Mouse (Mus musculus): Measurements from ENCODE around the gene Atp2b2. TPM values are rescaled to one million over a fixed set of nuclear protein-coding genes. Genes with fewer than 3 reads are reported as not detected.

Atp2b2 gene
- polyA plus RNA-seq, 1 experiment from 2014 or later, result 1.1 TPM

DNA sequence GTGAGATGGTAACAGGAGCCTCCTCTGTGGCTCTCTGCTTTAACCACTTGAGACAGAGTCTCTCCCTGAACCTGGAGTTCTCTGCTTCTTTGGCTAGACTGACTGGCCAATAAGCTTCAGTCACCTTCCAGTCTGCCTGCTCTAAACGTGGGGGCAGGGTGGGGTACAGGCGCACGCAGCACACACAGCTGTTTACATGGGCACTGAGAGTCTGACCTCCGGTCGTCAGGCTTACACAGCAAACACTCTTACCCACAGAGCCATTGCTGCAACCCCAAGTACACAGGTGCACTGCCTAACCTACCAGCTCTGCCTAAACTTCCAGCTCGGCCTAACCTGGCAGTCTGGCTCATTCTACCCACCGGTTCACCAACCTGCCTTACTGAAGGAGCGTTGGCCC lies 251.4 kb downstream of the Atp2b2 start:
- Histone ChIP-seq H3K9me3 (no peaks in the 10 kb centered on the region), H3K27ac (replicated peaks) (no peak overlapping the region), H3K27me3 (replicated peaks; ENCODE audit: low read depth, poor library complexity, severe bottlenecking) (peaks cover 6% of the 10 kb centered on the region; the same call in 1 of the 2 replicates), H3K4me3 (no peak overlapping the region), H3K36me3 (replicated peaks) (no peaks in the 10 kb centered on the region), H3K4me1 (peaks cover 33% of the 10 kb centered on the region)
- DNase-seq (ENCODE audit: low spot score), result no peak
- 80% methylated on average over 8 of the region's 8 CpGs for WGBS

DNA sequence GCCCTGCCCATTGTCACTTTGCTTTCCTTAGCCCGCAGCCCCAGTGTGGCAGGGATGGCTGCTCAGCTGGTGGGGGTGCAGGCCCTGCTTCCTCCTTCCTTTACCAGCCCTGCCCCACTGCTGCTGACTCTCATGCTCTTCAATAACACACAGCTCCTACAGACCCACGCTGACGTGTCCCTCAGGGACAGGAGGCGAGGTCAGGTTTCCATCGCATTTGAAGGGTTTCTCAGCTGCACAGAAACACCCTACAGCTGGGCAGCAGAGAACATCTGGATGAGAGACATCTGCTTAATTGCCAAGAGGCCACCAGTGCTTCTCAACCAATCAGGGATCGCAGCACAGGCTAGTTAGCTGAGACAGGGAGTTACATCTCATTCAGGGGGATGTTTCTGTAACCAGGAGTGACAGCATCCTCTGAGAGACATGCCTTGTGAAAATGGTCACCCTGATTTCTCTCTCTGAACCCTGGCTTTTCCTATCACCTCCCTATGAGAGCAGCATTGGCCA lies 254.9 kb downstream of the Atp2b2 start:
- DNase-seq (ENCODE audit: low spot score), result peak; percentile 41
- H3K4me1 ChIP-seq, result peaks cover 17% of the 10 kb centered on the region
- no peaks in the 10 kb centered on the region; the same call in 1 of the 2 replicates for H3K27me3 ChIP-seq (replicated peaks; ENCODE audit: low read depth, poor library complexity, severe bottlenecking)
- no peak overlapping the region for H3K4me3 ChIP-seq
- 36% methylated on average over 6 of the region's 6 CpGs for WGBS
- H3K36me3 ChIP-seq (replicated peaks), result no peaks in the 10 kb centered on the region
- no peak overlapping the region; the same call in 1 of the 2 replicates for H3K27ac ChIP-seq (replicated peaks)
- no peaks in the 10 kb centered on the region for H3K9me3 ChIP-seq

DNA sequence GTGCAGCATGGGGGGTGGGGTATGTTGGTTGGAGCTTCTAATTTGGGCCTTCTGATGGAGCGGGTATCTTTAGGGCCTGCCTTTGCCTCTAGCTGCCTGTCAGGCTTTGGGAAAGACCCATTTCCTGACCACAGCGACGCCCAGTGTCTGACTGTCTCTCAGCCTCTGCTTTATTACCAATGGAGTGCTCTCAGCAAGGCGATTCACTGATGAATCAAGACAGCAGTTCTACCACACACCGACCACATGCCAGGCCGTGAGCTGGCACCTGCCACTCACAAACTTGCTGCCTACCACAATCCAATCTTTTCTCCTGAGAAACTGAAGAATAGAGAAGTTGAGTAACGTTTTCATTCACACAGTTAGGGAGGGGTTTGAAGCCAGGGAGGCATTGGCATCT lies 256.8 kb downstream of the Atp2b2 start:
- Histone ChIP-seq H3K4me3 (no peak overlapping the region), H3K9me3 (no peaks in the 10 kb centered on the region), H3K4me1 (peaks cover 17% of the 10 kb centered on the region), H3K36me3 (replicated peaks) (no peaks in the 10 kb centered on the region), H3K27ac (replicated peaks) (no peak overlapping the region), H3K27me3 (replicated peaks; ENCODE audit: low read depth, poor library complexity, severe bottlenecking) (no peaks in the 10 kb centered on the region; the same call in 1 of the 2 replicates)
- WGBS, result 83% methylated on average over 7 of the region's 7 CpGs
- no peak for DNase-seq (ENCODE audit: low spot score)

DNA sequence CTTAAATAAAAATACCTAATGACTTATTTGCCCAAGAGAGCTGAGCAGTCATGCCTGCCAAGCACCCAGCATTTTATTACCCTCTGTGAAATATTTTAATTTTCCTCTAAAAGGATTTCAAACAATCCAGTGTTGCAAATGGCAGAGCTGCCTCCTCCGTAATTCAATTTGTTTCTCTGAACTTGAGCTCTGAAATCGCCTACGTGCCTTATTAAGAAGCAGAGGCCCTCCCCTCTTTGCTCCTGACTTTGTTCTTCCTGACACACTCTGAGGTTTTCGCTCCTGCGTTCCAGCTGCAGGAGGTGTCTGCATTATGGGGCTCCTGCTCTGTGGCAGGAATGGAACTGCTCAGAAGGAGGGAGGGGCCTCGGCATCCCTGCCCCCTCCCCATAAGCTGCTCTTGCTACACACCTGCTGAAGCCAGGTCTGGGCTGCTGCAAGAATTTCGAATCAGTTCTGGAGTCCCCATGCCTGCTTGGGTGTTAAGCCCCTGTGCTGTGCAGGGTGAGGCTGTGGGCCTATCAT lies 264.1 kb downstream of the Atp2b2 start:
- Histone ChIP-seq H3K4me1 (no peaks in the 10 kb centered on the region), H3K27ac (replicated peaks) (no peak overlapping the region), H3K27me3 (replicated peaks; ENCODE audit: low read depth, poor library complexity, severe bottlenecking) (no peaks in the 10 kb centered on the region), H3K4me3 (no peak overlapping the region), H3K36me3 (replicated peaks) (no peaks in the 10 kb centered on the region), H3K9me3 (no peaks in the 10 kb centered on the region)
- DNase-seq (ENCODE audit: low spot score), result no peak
- WGBS, result 72% methylated on average over 7 of the region's 7 CpGs

DNA sequence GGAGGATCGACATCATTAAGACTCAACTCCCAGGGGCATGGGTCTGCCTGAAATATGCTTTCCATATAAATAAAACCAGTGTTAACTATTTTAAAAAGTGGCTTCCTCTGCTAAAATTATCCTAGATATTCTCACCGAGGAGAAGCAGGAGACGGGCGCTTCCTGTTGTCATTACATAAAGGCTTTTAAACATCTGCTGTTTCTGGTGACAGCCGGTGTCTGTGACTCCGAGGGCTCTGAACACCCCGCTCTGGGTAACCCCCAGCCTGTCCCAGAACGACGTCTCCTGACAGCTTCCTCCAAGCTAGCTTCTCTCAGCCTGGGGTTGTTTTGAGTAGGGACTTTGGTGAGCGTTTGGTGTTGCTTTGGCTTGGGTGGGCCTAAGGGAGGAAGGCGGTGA lies 273.6 kb downstream of the Atp2b2 start:
- WGBS, result 73% methylated on average over 11 of the region's 11 CpGs
- no peak overlapping the region for H3K27ac ChIP-seq (replicated peaks)
- no peaks in the 10 kb centered on the region for H3K36me3 ChIP-seq (replicated peaks)
- H3K4me3 ChIP-seq, result no peak overlapping the region
- no peak for DNase-seq (ENCODE audit: low spot score)
- H3K9me3 ChIP-seq, result no peaks in the 10 kb centered on the region
- no peaks in the 10 kb centered on the region for H3K4me1 ChIP-seq
- no peaks in the 10 kb centered on the region for H3K27me3 ChIP-seq (replicated peaks; ENCODE audit: low read depth, poor library complexity, severe bottlenecking)

DNA sequence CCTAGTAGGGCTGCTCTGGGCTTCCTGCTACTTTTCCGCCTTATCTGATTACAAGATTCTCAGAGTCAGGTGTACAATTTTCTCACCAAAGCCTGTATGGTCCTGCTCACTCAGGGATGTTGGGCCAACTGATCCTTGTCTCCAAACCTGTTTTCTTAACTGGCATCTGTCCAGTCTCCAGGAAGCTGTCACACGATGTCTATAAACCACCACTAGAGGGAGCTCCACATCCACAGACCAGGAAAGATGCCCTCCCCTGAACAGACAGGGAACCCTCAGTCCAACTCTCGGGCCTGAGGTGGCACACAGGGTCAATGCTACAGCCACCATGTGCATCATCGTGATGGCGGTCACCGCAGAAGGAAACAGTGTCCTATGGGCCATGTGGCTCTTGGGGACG lies 280.8 kb downstream of the Atp2b2 start:
- WGBS, result 31% methylated on average over 7 of the region's 7 CpGs
- no peaks in the 10 kb centered on the region for H3K27me3 ChIP-seq (replicated peaks; ENCODE audit: low read depth, poor library complexity, severe bottlenecking)
- H3K36me3 ChIP-seq (replicated peaks), result no peaks in the 10 kb centered on the region
- H3K4me1 ChIP-seq, result no peaks in the 10 kb centered on the region
- H3K9me3 ChIP-seq, result no peaks in the 10 kb centered on the region
- H3K4me3 ChIP-seq, result no peak overlapping the region
- peak; percentile 71 for DNase-seq (ENCODE audit: low spot score)
- H3K27ac ChIP-seq (replicated peaks), result no peak overlapping the region

DNA sequence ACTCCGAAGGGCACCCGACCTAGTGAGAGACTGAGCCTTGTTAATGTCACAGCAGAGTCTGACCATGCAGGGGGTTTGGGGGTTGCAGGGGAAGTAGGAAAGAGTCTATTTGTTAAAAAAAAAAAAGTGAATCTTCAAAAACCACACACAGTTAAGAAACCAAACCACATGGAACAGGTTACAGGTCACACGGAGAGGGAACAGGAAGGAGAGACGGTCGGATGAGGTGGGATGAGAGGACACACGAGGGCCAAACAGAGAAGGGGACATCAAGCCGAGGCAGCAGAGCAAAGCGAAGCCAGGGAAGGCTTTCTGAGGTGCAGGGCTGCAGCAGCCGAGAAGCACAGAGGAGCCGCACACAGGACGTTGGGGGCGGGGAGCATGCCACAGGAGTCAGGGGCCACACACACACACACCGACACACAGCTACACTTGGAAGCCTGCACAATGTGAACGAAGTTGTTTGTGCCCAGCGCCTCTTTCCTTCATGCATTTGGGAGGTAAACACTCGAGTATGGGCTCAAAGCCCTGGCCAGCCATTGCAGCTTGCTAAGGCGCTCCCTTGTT lies 293.2 kb downstream of the Atp2b2 start:
- Histone ChIP-seq H3K27me3 (replicated peaks; ENCODE audit: low read depth, poor library complexity, severe bottlenecking) (peaks cover 37% of the 10 kb centered on the region), H3K36me3 (replicated peaks) (no peaks in the 10 kb centered on the region), H3K27ac (replicated peaks) (no peak overlapping the region), H3K4me3 (no peak overlapping the region), H3K9me3 (no peaks in the 10 kb centered on the region), H3K4me1 (peaks cover 27% of the 10 kb centered on the region)
- DNase-seq (ENCODE audit: low spot score), result no peak
- WGBS, result 59% methylated on average over 17 of the region's 17 CpGs

DNA sequence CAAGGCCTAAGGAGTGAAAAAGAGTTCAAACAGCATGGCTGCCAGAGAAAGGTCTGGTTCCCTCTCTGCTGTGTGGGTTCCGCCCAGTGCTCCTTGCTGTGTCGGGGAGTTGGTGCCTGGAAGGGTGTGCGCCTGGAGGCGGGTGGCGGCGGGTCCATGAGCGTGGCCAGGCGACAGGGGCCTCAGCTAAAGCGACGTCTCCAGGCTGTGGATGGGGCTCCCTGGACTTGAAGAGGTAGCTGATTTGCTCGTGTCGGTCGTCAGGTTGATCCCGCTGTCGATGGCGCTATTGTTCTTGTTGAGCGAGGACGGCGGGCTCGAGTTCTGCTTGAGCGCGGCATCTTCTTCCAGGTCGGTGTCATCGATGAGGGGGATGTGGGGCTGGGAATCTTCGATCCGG lies 294.1 kb downstream of the Atp2b2 start:
- Histone ChIP-seq H3K9me3 (no peaks in the 10 kb centered on the region), H3K36me3 (replicated peaks) (no peaks in the 10 kb centered on the region), H3K27me3 (replicated peaks; ENCODE audit: low read depth, poor library complexity, severe bottlenecking) (peaks cover 37% of the 10 kb centered on the region), H3K4me3 (peak overlapping the region; percentile 35), H3K27ac (replicated peaks) (no peak overlapping the region; the same call in 1 of the 2 replicates), H3K4me1 (peaks cover 27% of the 10 kb centered on the region)
- DNase-seq (ENCODE audit: low spot score), result peak; percentile 39
- WGBS, result 32% methylated on average over 26 of the region's 26 CpGs

DNA sequence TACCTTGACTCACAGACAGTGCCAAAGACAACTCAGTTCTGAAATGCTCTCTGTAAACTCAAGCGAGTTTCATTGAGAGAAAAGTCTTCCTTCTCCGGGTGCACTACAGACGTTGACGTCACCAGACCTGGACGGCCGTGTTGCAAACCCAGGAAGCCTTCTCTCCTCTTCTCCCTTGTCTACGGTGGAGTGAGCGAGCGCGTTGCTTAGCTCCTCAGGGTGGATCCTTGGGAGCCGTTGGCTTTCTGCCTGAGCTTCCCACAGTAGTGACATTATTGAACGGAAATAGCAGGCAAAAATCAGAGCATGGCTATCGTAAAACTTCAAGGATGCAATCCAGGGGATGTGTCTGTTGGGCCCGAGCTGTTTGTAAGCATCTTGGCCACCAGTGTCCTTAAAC lies 295.1 kb downstream of the Atp2b2 start:
- no peak for DNase-seq (ENCODE audit: low spot score)
- H3K9me3 ChIP-seq, result no peaks in the 10 kb centered on the region
- H3K4me3 ChIP-seq, result no peak overlapping the region
- H3K4me1 ChIP-seq, result peaks cover 27% of the 10 kb centered on the region
- H3K27ac ChIP-seq (replicated peaks), result no peak overlapping the region
- H3K36me3 ChIP-seq (replicated peaks), result no peaks in the 10 kb centered on the region
- WGBS, result 88% methylated on average over 14 of the region's 14 CpGs
- peaks cover 37% of the 10 kb centered on the region for H3K27me3 ChIP-seq (replicated peaks; ENCODE audit: low read depth, poor library complexity, severe bottlenecking)

DNA sequence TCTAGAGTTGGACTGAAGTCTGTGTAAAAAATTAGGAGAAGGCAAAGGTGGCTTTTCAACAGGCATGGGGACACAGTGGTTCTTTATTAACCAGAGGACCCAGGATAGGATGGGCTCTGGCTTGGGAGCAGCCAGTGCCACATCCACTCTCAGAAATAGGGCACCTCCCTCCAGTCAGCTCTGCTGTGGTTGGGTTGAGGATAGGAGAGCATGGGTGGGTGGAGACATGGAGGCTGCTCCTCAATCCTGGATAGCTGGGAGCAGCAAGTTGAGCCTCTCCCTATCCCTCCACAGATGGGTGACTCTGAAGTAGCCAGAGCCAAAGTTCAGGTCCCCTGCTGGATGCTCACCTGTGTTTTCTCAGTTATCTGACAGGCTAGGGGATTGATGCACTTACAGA lies 297.3 kb downstream of the Atp2b2 start:
- Histone ChIP-seq H3K9me3 (no peaks in the 10 kb centered on the region), H3K27ac (replicated peaks) (no peak overlapping the region), H3K36me3 (replicated peaks) (no peaks in the 10 kb centered on the region), H3K4me3 (no peak overlapping the region), H3K4me1 (peaks cover 22% of the 10 kb centered on the region), H3K27me3 (replicated peaks; ENCODE audit: low read depth, poor library complexity, severe bottlenecking) (peaks cover 34% of the 10 kb centered on the region)
- no peak for DNase-seq (ENCODE audit: low spot score)

DNA sequence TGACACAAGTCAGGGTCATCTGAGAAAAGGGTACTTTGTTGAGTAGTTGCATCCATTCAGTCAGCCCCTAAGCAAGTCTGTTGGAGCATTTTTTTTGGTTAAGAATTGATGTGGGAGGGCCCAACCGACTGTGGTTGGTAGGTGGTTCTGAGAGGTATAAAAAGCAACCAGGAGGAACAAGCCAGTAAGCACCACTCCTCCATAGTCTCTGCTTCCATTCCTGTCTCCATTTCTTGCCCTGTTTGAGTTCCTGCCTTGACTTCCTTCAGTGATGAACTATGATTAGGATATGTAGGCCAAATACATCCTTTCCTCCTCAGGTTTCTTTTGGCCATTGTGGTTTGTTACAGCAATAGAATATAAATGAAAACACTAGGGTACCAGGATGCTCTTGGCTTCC lies 299.3 kb downstream of the Atp2b2 start:
- WGBS, result 57% methylated on average over 1 of the region's 1 CpGs
- H3K4me3 ChIP-seq, result no peak overlapping the region
- no peaks in the 10 kb centered on the region for H3K9me3 ChIP-seq
- H3K27ac ChIP-seq (replicated peaks), result no peak overlapping the region
- no peak for DNase-seq (ENCODE audit: low spot score)
- peaks cover 14% of the 10 kb centered on the region for H3K4me1 ChIP-seq
- peaks cover 15% of the 10 kb centered on the region for H3K27me3 ChIP-seq (replicated peaks; ENCODE audit: low read depth, poor library complexity, severe bottlenecking)
- H3K36me3 ChIP-seq (replicated peaks), result peaks cover 5% of the 10 kb centered on the region

DNA sequence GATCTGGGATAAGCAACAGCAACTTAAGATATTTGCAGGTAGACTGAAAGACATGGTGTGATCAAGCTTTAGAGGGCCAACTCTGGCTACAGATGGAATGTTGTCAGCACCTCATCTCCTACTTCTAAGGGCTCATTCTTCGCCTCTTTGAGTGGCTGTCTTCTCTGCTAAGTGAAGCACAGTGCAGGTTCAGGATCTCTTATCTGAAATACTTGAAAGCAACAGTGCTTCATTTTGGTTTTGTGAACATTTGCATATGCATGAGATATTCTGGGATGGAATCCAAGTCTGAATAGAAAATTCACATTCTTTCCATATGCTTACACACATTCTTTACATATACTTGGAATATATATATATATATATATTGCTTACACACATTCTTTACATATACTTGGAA lies 300.1 kb downstream of the Atp2b2 start:
- Histone ChIP-seq H3K27ac (replicated peaks) (no peak overlapping the region), H3K27me3 (replicated peaks; ENCODE audit: low read depth, poor library complexity, severe bottlenecking) (peaks cover 9% of the 10 kb centered on the region; the same call in 1 of the 2 replicates), H3K9me3 (no peaks in the 10 kb centered on the region), H3K4me3 (no peak overlapping the region), H3K4me1 (peaks cover 14% of the 10 kb centered on the region), H3K36me3 (replicated peaks) (peaks cover 13% of the 10 kb centered on the region)
- WGBS, result 74% methylated on average over 1 of the region's 1 CpGs
- DNase-seq (ENCODE audit: low spot score), result no peak

DNA sequence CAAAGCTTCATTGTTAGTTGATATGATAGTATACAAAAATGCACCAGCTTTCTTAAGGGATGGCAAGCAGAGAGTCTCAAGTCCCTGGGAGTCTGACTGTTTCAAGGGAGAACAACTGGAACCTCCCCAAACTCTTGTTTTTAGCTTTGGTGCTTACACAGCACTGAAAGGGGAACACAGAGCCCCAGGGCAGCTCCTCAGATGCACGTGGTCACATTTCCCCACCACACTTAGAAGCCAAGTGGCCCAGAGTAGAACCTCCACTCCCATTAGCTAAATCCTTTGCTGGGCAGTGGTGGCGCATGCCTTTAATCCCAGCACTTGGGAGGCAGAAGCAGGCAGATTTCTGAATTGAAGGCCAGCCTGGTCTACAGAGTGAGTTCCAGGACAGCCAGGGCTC lies 301.0 kb downstream of the Atp2b2 start:
- 64% methylated on average over 2 of the region's 2 CpGs for WGBS
- no peak for DNase-seq (ENCODE audit: low spot score)
- no peaks in the 10 kb centered on the region for H3K9me3 ChIP-seq

More for the DNA sequence above, 301.0 kb downstream of the Atp2b2 start:
- H3K27me3 ChIP-seq (replicated peaks; ENCODE audit: low read depth, poor library complexity, severe bottlenecking), result peaks cover 5% of the 10 kb centered on the region; the same call in 1 of the 2 replicates
- peaks cover 14% of the 10 kb centered on the region for H3K4me1 ChIP-seq
- H3K4me3 ChIP-seq, result no peak overlapping the region
- peaks cover 22% of the 10 kb centered on the region for H3K36me3 ChIP-seq (replicated peaks)
- H3K27ac ChIP-seq (replicated peaks), result no peak overlapping the region
